Mouse (Mus musculus) embryonic facial prominence, embryonic 13.5 days (tissue): ENCODE data around the gene Tlr2. TPM values are rescaled to one million over a fixed set of nuclear protein-coding genes. Genes with fewer than 3 reads are reported as not detected.

Experiments used
- ATAC-seq: fragments of 200-750 bp; cut with Nextera tagmentation; 2 replicates; pipeline ENCODE4 v1.8.0; 2017; ENCODE audit warnings: low read depth; ENCODE audit not compliant: insufficient number of reproducible peaks, insufficient read depth, low FRiP score, low TSS enrichment
- H3K27ac ChIP-seq: fragments of 300-500 bp; sonication (generic); 2 replicates; pipeline ENCODE4 v1.5.1; 2015; ENCODE audit warnings: moderate library complexity, mild to moderate bottlenecking, inconsistent platforms
- H3K27me3 ChIP-seq: fragments of 300-500 bp; sonication (generic); 2 replicates; pipeline ENCODE4 v1.6.1; 2015; ENCODE audit warnings: mild to moderate bottlenecking, inconsistent platforms
- H3K36me3 ChIP-seq: fragments of 300-500 bp; sonication (generic); 2 replicates; pipeline ENCODE4 v1.6.1; 2015; ENCODE audit warnings: mild to moderate bottlenecking, inconsistent platforms
- H3K4me1 ChIP-seq: fragments of 300-500 bp; sonication (generic); 2 replicates; pipeline ENCODE4 v1.6.1; 2015; ENCODE audit warnings: inconsistent platforms
- H3K4me2 ChIP-seq: fragments of 300-500 bp; sonication (generic); 2 replicates; pipeline ENCODE4 v1.6.1; 2015; ENCODE audit warnings: moderate library complexity, mild to moderate bottlenecking, inconsistent platforms
- H3K4me3 ChIP-seq: fragments of 300-500 bp; sonication (generic); 2 replicates; pipeline ENCODE4 v1.5.1; 2015; ENCODE audit warnings: mild to moderate bottlenecking, inconsistent platforms
- H3K9ac ChIP-seq: fragments of 300-500 bp; sonication (generic); 2 replicates; pipeline ENCODE4 v1.6.1; 2015; ENCODE audit warnings: mild to moderate bottlenecking, inconsistent platforms
- H3K9me3 ChIP-seq: fragments of 300-500 bp; sonication (generic); 2 replicates; pipeline ENCODE4 v1.6.1; 2016; ENCODE audit warnings: inconsistent platforms
- WGBS: fragments of 180-500 bp; shearing (Covaris S2); methylation state at CpG from one replicate; pipeline ENCODE4 v1.1.7; 2015; ENCODE audit warnings: mixed read lengths; 5-methylcytosine and 5-hydroxymethylcytosine counted together
- polyA plus RNA-seq: library from polyadenylated mRNA; unstranded; fragments of >200 nt; fragmentation: Nextera tagmentation; extraction: Ambion mirVana; gene quantifications from 2 replicates; pipeline ENCODE4 v1.2.1, GENCODE M21; 2015

Gene Tlr2
- polyA plus RNA-seq, 1 experiment from 2014 or later, result 5.4 TPM

GRCm38 (mm10) chr3:83864064-83864548, 22.5 kb upstream of the Tlr2 start:
- Histone ChIP-seq H3K4me1 (peaks cover 14% of the 10 kb centered on the region), H3K9ac (no peak overlapping the region), H3K4me2 (no peak overlapping the region), H3K4me3 (no peak overlapping the region), H3K27ac (no peak overlapping the region; the same call in 1 of the 2 replicates), H3K9me3 (no peaks in the 10 kb centered on the region), H3K36me3 (no peaks in the 10 kb centered on the region), H3K27me3 (no peaks in the 10 kb centered on the region)
- WGBS, result 69% methylated on average over 9 of the region's 9 CpGs
- ATAC-seq, result no peak

GRCm38 (mm10) chr3:83862956-83863355, 21.4 kb upstream of the Tlr2 start:
- ATAC-seq, result 0 out of 2 replicates have a peak, but pooled peaks have one; percentile 26

GRCm38 (mm10) chr3:83859595-83859994, 18.0 kb upstream of the Tlr2 start:
- H3K4me3 ChIP-seq, result no peak overlapping the region
- H3K9ac ChIP-seq, result no peak overlapping the region
- H3K4me1 ChIP-seq, result peaks cover 12% of the 10 kb centered on the region
- H3K9me3 ChIP-seq, result no peaks in the 10 kb centered on the region
- H3K4me2 ChIP-seq, result no peak overlapping the region
- H3K27ac ChIP-seq, result no peak overlapping the region
- H3K36me3 ChIP-seq, result no peaks in the 10 kb centered on the region
- H3K27me3 ChIP-seq, result no peaks in the 10 kb centered on the region
- 87% methylated on average over 7 of the region's 7 CpGs for WGBS
- no peak for ATAC-seq

More at GRCm38 (mm10) chr3:83862956-83863355, 21.4 kb upstream of the Tlr2 start:
- H3K9ac ChIP-seq, result no peak overlapping the region
- peaks cover 14% of the 10 kb centered on the region for H3K4me1 ChIP-seq
- H3K36me3 ChIP-seq, result no peaks in the 10 kb centered on the region
- WGBS, result 24% methylated on average over 1 of the region's 1 CpGs
- H3K27me3 ChIP-seq, result no peaks in the 10 kb centered on the region
- H3K9me3 ChIP-seq, result no peaks in the 10 kb centered on the region
- peak overlapping the region; percentile 49; the same call in 1 of the 2 replicates for H3K27ac ChIP-seq
- no peak overlapping the region for H3K4me3 ChIP-seq
- H3K4me2 ChIP-seq, result 0 out of 2 replicates have a peak overlapping the region, but pooled peaks have one; percentile 5

GRCm38 (mm10) chr3:83859071-83859470, 17.5 kb upstream of the Tlr2 start:
- 85% methylated on average over 3 of the region's 3 CpGs for WGBS
- no peak for ATAC-seq
- no peaks in the 10 kb centered on the region for H3K27me3 ChIP-seq
- no peak overlapping the region for H3K4me2 ChIP-seq
- H3K4me1 ChIP-seq, result peaks cover 12% of the 10 kb centered on the region
- no peak overlapping the region for H3K27ac ChIP-seq
- H3K9ac ChIP-seq, result no peak overlapping the region
- H3K9me3 ChIP-seq, result no peaks in the 10 kb centered on the region
- no peaks in the 10 kb centered on the region for H3K36me3 ChIP-seq
- H3K4me3 ChIP-seq, result no peak overlapping the region

GRCm38 (mm10) chr3:83857621-83858020, 16.1 kb upstream of the Tlr2 start:
- Histone ChIP-seq H3K9ac (no peak overlapping the region), H3K9me3 (no peaks in the 10 kb centered on the region), H3K27ac (no peak overlapping the region), H3K27me3 (no peaks in the 10 kb centered on the region), H3K4me2 (no peak overlapping the region), H3K4me3 (no peak overlapping the region), H3K4me1 (peaks cover 5% of the 10 kb centered on the region), H3K36me3 (no peaks in the 10 kb centered on the region)
- WGBS, result 92% methylated on average over 13 of the region's 13 CpGs
- no peak for ATAC-seq

GRCm38 (mm10) chr3:83855643-83856042, 14.1 kb upstream of the Tlr2 start:
- Histone ChIP-seq H3K36me3 (no peaks in the 10 kb centered on the region), H3K9ac (no peak overlapping the region), H3K9me3 (no peaks in the 10 kb centered on the region), H3K27ac (no peak overlapping the region), H3K4me1 (no peaks in the 10 kb centered on the region), H3K4me2 (no peak overlapping the region), H3K27me3 (no peaks in the 10 kb centered on the region), H3K4me3 (no peak overlapping the region)
- ATAC-seq, result no peak
- 89% methylated on average over 5 of the region's 5 CpGs for WGBS

GRCm38 (mm10) chr3:83849341-83849740, 7.8 kb upstream of the Tlr2 start:
- H3K36me3 ChIP-seq, result no peaks in the 10 kb centered on the region

GRCm38 (mm10) chr3:83844766-83845520, 3.4 kb upstream of the Tlr2 start:
- ATAC-seq, result no peak
- Histone ChIP-seq H3K4me2 (no peak overlapping the region), H3K27ac (no peak overlapping the region), H3K9me3 (no peaks in the 10 kb centered on the region), H3K9ac (no peak overlapping the region), H3K36me3 (no peaks in the 10 kb centered on the region), H3K27me3 (peaks cover 7% of the 10 kb centered on the region; the same call in 1 of the 2 replicates), H3K4me3 (no peak overlapping the region), H3K4me1 (peaks cover 12% of the 10 kb centered on the region)
- WGBS, result 68% methylated on average over 8 of the region's 8 CpGs

More at GRCm38 (mm10) chr3:83849341-83849740, 7.8 kb upstream of the Tlr2 start:
- WGBS, result 81% methylated on average over 2 of the region's 2 CpGs
- no peaks in the 10 kb centered on the region for H3K9me3 ChIP-seq
- H3K9ac ChIP-seq, result no peak overlapping the region
- H3K4me1 ChIP-seq, result no peaks in the 10 kb centered on the region
- H3K27me3 ChIP-seq, result no peaks in the 10 kb centered on the region
- H3K4me2 ChIP-seq, result no peak overlapping the region
- H3K4me3 ChIP-seq, result no peak overlapping the region
- ATAC-seq, result no peak
- H3K27ac ChIP-seq, result no peak overlapping the region

GRCm38 (mm10) chr3:83839477-83839876, 2.1 kb downstream of the Tlr2 start:
- no peak overlapping the region for H3K4me3 ChIP-seq
- H3K27me3 ChIP-seq, result peaks cover 10% of the 10 kb centered on the region
- H3K4me1 ChIP-seq, result peaks cover 17% of the 10 kb centered on the region
- WGBS, result 91% methylated on average over 5 of the region's 5 CpGs
- H3K4me2 ChIP-seq, result peak overlapping the region; percentile 24
- no peak overlapping the region for H3K27ac ChIP-seq
- H3K9me3 ChIP-seq, result no peaks in the 10 kb centered on the region
- ATAC-seq, result no peak
- no peak overlapping the region for H3K9ac ChIP-seq
- 0 out of 2 replicates have a peak, but pooled peaks cover 4% of the 10 kb centered on the region for H3K36me3 ChIP-seq

GRCm38 (mm10) chr3:83836685-83837084, 4.9 kb downstream of the Tlr2 start:
- no peaks in the 10 kb centered on the region for H3K9me3 ChIP-seq
- ATAC-seq, result no peak

GRCm38 (mm10) chr3:83828145-83828611, 13.4 kb downstream of the Tlr2 start:
- H3K4me1 ChIP-seq, result 0 out of 2 replicates have a peak, but pooled peaks cover 3% of the 10 kb centered on the region
- no peaks in the 10 kb centered on the region for H3K9me3 ChIP-seq
- 0 out of 2 replicates have a peak overlapping the region, but pooled peaks have one; percentile 44 for H3K27ac ChIP-seq
- 51% methylated on average over 5 of the region's 5 CpGs for WGBS
- H3K4me3 ChIP-seq, result no peak overlapping the region
- H3K36me3 ChIP-seq, result no peaks in the 10 kb centered on the region
- H3K9ac ChIP-seq, result no peak overlapping the region
- ATAC-seq, result no peak
- no peaks in the 10 kb centered on the region for H3K27me3 ChIP-seq
- H3K4me2 ChIP-seq, result no peak overlapping the region

More at GRCm38 (mm10) chr3:83836685-83837084, 4.9 kb downstream of the Tlr2 start:
- WGBS, result 84% methylated on average over 15 of the region's 15 CpGs
- no peak overlapping the region for H3K9ac ChIP-seq
- peaks cover 12% of the 10 kb centered on the region; the same call in 1 of the 2 replicates for H3K4me1 ChIP-seq
- H3K27me3 ChIP-seq, result peaks cover 3% of the 10 kb centered on the region; the same call in 1 of the 2 replicates
- H3K4me3 ChIP-seq, result no peak overlapping the region
- no peak overlapping the region for H3K27ac ChIP-seq
- H3K4me2 ChIP-seq, result no peak overlapping the region
- H3K36me3 ChIP-seq, result 0 out of 2 replicates have a peak, but pooled peaks cover 4% of the 10 kb centered on the region

- H3K9ac ChIP-seq, result no peak overlapping the region
- ATAC-seq, result no peak
- WGBS, result 79% methylated on average over 9 of the region's 9 CpGs
- H3K4me1 ChIP-seq, result 0 out of 2 replicates have a peak, but pooled peaks cover 3% of the 10 kb centered on the region
- no peaks in the 10 kb centered on the region for H3K9me3 ChIP-seq
- H3K36me3 ChIP-seq, result no peaks in the 10 kb centered on the region
- no peaks in the 10 kb centered on the region for H3K27me3 ChIP-seq
- no peak overlapping the region for H3K27ac ChIP-seq
- no peak overlapping the region for H3K4me3 ChIP-seq
- no peak overlapping the region for H3K4me2 ChIP-seq
These were observed 13.9 kb downstream of the Tlr2 start for GRCm38 (mm10) chr3:83827684-83828083.
